Comparison of ENCODE assay signal across 8 mouse cellular contexts in the genomic region with DNA sequence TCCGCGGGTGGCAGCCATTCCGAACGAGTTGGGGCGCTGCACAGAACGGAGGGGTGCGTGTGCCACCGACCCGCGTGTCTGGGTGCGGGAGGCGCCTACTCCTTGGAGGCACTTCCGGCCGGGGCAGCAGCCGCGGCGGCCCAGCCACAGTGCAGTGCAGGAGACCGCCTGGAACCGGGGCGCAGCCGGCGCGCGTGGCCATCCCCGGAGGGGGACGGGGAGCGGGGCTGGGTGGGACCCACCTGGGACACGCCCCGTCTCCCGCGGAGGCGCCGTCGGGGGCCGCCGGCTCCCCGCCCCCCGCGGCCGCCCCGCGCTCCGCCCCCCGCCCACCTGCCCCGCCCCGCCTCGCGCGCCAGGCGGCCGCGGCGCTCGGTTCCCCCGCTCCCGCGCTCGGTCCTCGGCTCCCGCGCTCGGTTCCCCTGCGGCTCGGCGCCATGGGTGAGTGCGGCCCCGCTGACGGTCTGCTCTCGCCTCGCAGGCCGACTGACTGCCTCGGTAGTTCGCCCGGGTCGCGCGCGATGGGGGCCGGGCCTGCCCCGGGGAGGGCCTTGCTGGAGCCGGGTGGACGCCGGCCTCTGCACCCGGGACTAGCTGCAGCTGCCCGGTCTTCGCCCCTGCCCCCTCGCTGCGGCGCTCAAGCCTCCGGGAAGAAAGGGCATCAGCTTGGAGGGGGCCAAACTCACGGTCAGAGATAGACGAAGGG. TPM values are rescaled to one million over a fixed set of nuclear protein-coding genes. Genes with fewer than 3 reads are reported as not detected.
DNase-seq lines count a peak whose midpoint lies in the region; ATAC-seq and TF ChIP-seq lines count a peak whose summit lies in the region.

No protein-coding gene starts in this region.

- intact Hi-C loops in left cerebral cortex, adult 2 months (cut with DNase I): loop anchor here (1.0 kb wide), 1 partner anchor 8 kb away; no protein-coding TSS in a partner anchor

- H3K9me3 ChIP-seq in heart, embryonic 11.5 days (replicated peaks; ENCODE audit: control insufficient read depth, low read length): no peaks in the 10 kb centered on the region
- no peaks in the 10 kb centered on the region for H3K9me3 ChIP-seq in kidney, embryonic 14.5 days (ENCODE audit: control insufficient read depth, low read length)
- H3K9me3 ChIP-seq in lung, embryonic 15.5 days: no peaks in the 10 kb centered on the region

- peaks cover 14% of the 10 kb centered on the region for H3K4me1 ChIP-seq in heart, embryonic 11.5 days (ENCODE audit: control insufficient read depth, insufficient read depth, low read length)
- peaks cover 17% of the 10 kb centered on the region for H3K4me1 ChIP-seq in kidney, embryonic 14.5 days (ENCODE audit: control insufficient read depth, insufficient read depth, low read length)
- H3K4me1 ChIP-seq in lung, embryonic 15.5 days: peaks cover 19% of the 10 kb centered on the region

- H3K27me3 ChIP-seq in heart, embryonic 11.5 days (ENCODE audit: control insufficient read depth, insufficient read depth, low read length): peaks cover 3% of the 10 kb centered on the region; the same call in 1 of the 2 replicates
- H3K27me3 ChIP-seq in kidney, embryonic 14.5 days (ENCODE audit: control insufficient read depth, insufficient read depth, low read length): no peaks in the 10 kb centered on the region; the same call in 1 of the 2 replicates
- H3K27me3 ChIP-seq in lung, embryonic 15.5 days: no peaks in the 10 kb centered on the region

- peak overlapping the region; percentile 96 for H3K27ac ChIP-seq in left cerebral cortex, adult 2 months
- H3K27ac ChIP-seq in heart, embryonic 11.5 days (ENCODE audit: low read depth, low read length): no peak overlapping the region
- H3K27ac ChIP-seq in kidney, embryonic 14.5 days (ENCODE audit: low read depth, low read length): peak overlapping the region; percentile 59
- peak overlapping the region; percentile 67 for H3K27ac ChIP-seq in lung, embryonic 15.5 days

- DNase-seq in left cerebral cortex, adult 2 months (ENCODE audit: extremely low spot score in 1 of 2, low spot score in 2 of 2): peak; percentile 66 to 69
- DNase-seq in left cerebral cortex, adult 11 months (ENCODE audit: low spot score): no peak
- peak; percentile 74 for DNase-seq in embryo, embryonic 11 days
- peak; percentile 77 for DNase-seq in ovary, postnatal 36 days (ENCODE audit: low spot score)
- DNase-seq in urinary bladder, postnatal 14 days (ENCODE audit: low spot score): peak; percentile 62

- peak; percentile 75 for ATAC-seq in heart, embryonic 11.5 days (replicated peaks; ENCODE audit: insufficient number of reproducible peaks, low FRiP score, low TSS enrichment)
- peak; percentile 83 for ATAC-seq in kidney, embryonic 14.5 days (ENCODE audit: low FRiP score, low TSS enrichment)
- peak; percentile 84 for ATAC-seq in lung, embryonic 15.5 days (ENCODE audit: borderline replicate concordance, extremely low read depth, low FRiP score, low TSS enrichment)

- under 1% methylated on average over 60 of the region's 92 CpGs for whole genome bisulfite sequencing in heart, embryonic 11.5 days (ENCODE audit: insufficient replicate concordance)
- WGBS in kidney, embryonic 14.5 days: under 1% methylated on average over 52 of the region's 92 CpGs
- WGBS in lung, embryonic 15.5 days: under 1% methylated on average over 49 of the region's 92 CpGs

- H3K4me3 ChIP-seq in left cerebral cortex, adult 2 months: peak overlapping the region; percentile 80
- peak overlapping the region; percentile 85 for H3K4me3 ChIP-seq in heart, embryonic 11.5 days (ENCODE audit: low read depth, low read length)
- H3K4me3 ChIP-seq in kidney, embryonic 14.5 days (ENCODE audit: low read length): peak overlapping the region; percentile 84
- peak overlapping the region; percentile 86 for H3K4me3 ChIP-seq in lung, embryonic 15.5 days

- H3K4me2 ChIP-seq in heart, embryonic 11.5 days: peak overlapping the region; percentile 78
- peak overlapping the region; percentile 87 for H3K4me2 ChIP-seq in kidney, embryonic 14.5 days (replicated peaks; ENCODE audit: low read depth, low read length)
- H3K4me2 ChIP-seq in lung, embryonic 15.5 days: peak overlapping the region; percentile 93

- H3K9ac ChIP-seq in heart, embryonic 11.5 days (ENCODE audit: low read depth, low read length): peak overlapping the region; percentile 82
- peak overlapping the region; percentile 88 for H3K9ac ChIP-seq in kidney, embryonic 14.5 days (ENCODE audit: low read depth, low read length)
- peak overlapping the region; percentile 93 for H3K9ac ChIP-seq in lung, embryonic 15.5 days

- no peaks in the 10 kb centered on the region for H3K36me3 ChIP-seq in heart, embryonic 11.5 days (ENCODE audit: control insufficient read depth, insufficient read depth, low read length)
- peaks cover 14% of the 10 kb centered on the region; the same call in 1 of the 2 replicates for H3K36me3 ChIP-seq in kidney, embryonic 14.5 days (ENCODE audit: control insufficient read depth, insufficient read depth, low read length)
- H3K36me3 ChIP-seq in lung, embryonic 15.5 days: 0 out of 2 replicates have a peak, but pooled peaks cover 4% of the 10 kb centered on the region

- TF ChIP-seq CTCF in left cerebral cortex, adult 2 months (IDR thresholded peaks at IDR 0.05): no peak; the same call in 1 of the 2 replicates

RNA-seq across cellular contexts. Expression of a gene that starts 14.4 kb away (rescaled TPM):
- 100 to 1,000 TPM in 1 of 2 experiments, 10 to 100 TPM in 1; 89.1 to 101 TPM for total RNA-seq in left cerebral cortex, adult 2 months (2021)
- 6.6 and 7.0 TPM in 2 replicates for polyA plus RNA-seq in heart, embryonic 11.5 days (2014; fragmentation: Nextera tagmentation; extraction: Ambion mirVana)
- 10.4 and 16.1 TPM in 2 replicates for polyA plus RNA-seq in kidney, embryonic 14.5 days (2014; fragmentation: Nextera tagmentation; extraction: Ambion mirVana)
- 18.9 and 22.3 TPM in 2 replicates for polyA plus RNA-seq in lung, embryonic 15.5 days (2015; fragmentation: Nextera tagmentation; extraction: Ambion mirVana)

RNA-seq across cellular contexts. Expression of a gene that starts 29.1 kb away (rescaled TPM):
- total RNA-seq in left cerebral cortex, adult 2 months (2021): 10 to 100 TPM; 16.4 to 28.6 TPM
- 0.27 and 0.58 TPM in 2 replicates for polyA plus RNA-seq in heart, embryonic 11.5 days (2014; fragmentation: Nextera tagmentation; extraction: Ambion mirVana)
- polyA plus RNA-seq in kidney, embryonic 14.5 days (2014; fragmentation: Nextera tagmentation; extraction: Ambion mirVana): 0.57 and 1.9 TPM in 2 replicates
- 1.1 and 1.5 TPM in 2 replicates for polyA plus RNA-seq in lung, embryonic 15.5 days (2015; fragmentation: Nextera tagmentation; extraction: Ambion mirVana)

RNA-seq across cellular contexts. Expression of a gene that starts 47.5 kb away (rescaled TPM):
- total RNA-seq in left cerebral cortex, adult 2 months (2021): 10 to 100 TPM; 18.2 to 19.2 TPM
- 18.0 and 19.0 TPM in 2 replicates for polyA plus RNA-seq in heart, embryonic 11.5 days (2014; fragmentation: Nextera tagmentation; extraction: Ambion mirVana)
- 26.1 and 47.3 TPM in 2 replicates for polyA plus RNA-seq in kidney, embryonic 14.5 days (2014; fragmentation: Nextera tagmentation; extraction: Ambion mirVana)
- polyA plus RNA-seq in lung, embryonic 15.5 days (2015; fragmentation: Nextera tagmentation; extraction: Ambion mirVana): 29.4 and 31.1 TPM in 2 replicates

RNA-seq across cellular contexts. Expression of a gene that starts 48.3 kb away (rescaled TPM):
- under 1 TPM; 0.49 to 0.95 TPM for total RNA-seq in left cerebral cortex, adult 2 months (2021)
- 0.14 and 0.16 TPM in 2 replicates for polyA plus RNA-seq in heart, embryonic 11.5 days (2014; fragmentation: Nextera tagmentation; extraction: Ambion mirVana)
- polyA plus RNA-seq in kidney, embryonic 14.5 days (2014; fragmentation: Nextera tagmentation; extraction: Ambion mirVana): 0.39 and 0.77 TPM in 2 replicates
- 0.40 and 0.42 TPM in 2 replicates for polyA plus RNA-seq in lung, embryonic 15.5 days (2015; fragmentation: Nextera tagmentation; extraction: Ambion mirVana)

RNA-seq across cellular contexts. Expression of a gene that starts 59.2 kb away (rescaled TPM):
- total RNA-seq in left cerebral cortex, adult 2 months (2021): 10 to 100 TPM; 13.6 to 13.9 TPM
- 11.8 and 12.2 TPM in 2 replicates for polyA plus RNA-seq in heart, embryonic 11.5 days (2014; fragmentation: Nextera tagmentation; extraction: Ambion mirVana)
- 19.0 and 24.4 TPM in 2 replicates for polyA plus RNA-seq in kidney, embryonic 14.5 days (2014; fragmentation: Nextera tagmentation; extraction: Ambion mirVana)
- 19.0 and 21.2 TPM in 2 replicates for polyA plus RNA-seq in lung, embryonic 15.5 days (2015; fragmentation: Nextera tagmentation; extraction: Ambion mirVana)
